Mouse (Mus musculus) neural tube, embryonic 12.5 days (tissue): ENCODE results near the gene Col25a1. TPM values are rescaled to one million over a fixed set of nuclear protein-coding genes. Genes with fewer than 3 reads are reported as not detected.

Source experiments
- ATAC-seq: fragments of 200-750 bp; cut with Nextera tagmentation; 2 replicates; pipeline ENCODE4 v1.8.0; 2017; ENCODE audit warnings: low read depth, mild to moderate bottlenecking, moderate TSS enrichment, moderate library complexity; ENCODE audit not compliant: low FRiP score
- H3K27ac ChIP-seq: fragments of 300-500 bp; sonication (generic); 2 replicates; pipeline ENCODE4 v1.5.1; 2016
- H3K27me3 ChIP-seq: fragments of 300-500 bp; sonication (generic); replicated peaks from 2 replicates; pipeline ENCODE4 v1.6.1; 2016; ENCODE audit warnings: mild to moderate bottlenecking
- H3K36me3 ChIP-seq: fragments of 300-500 bp; sonication (generic); 2 replicates; pipeline ENCODE4 v1.6.1; 2016; ENCODE audit warnings: mild to moderate bottlenecking
- H3K4me1 ChIP-seq: fragments of 300-500 bp; sonication (generic); 2 replicates; pipeline ENCODE4 v1.6.1; 2016
- H3K4me2 ChIP-seq: fragments of 300-500 bp; sonication (generic); replicated peaks from 2 replicates; pipeline ENCODE4 v1.6.1; 2016; ENCODE audit warnings: mild to moderate bottlenecking
- H3K4me3 ChIP-seq: fragments of 300-500 bp; sonication (generic); 2 replicates; pipeline ENCODE4 v1.5.1; 2016
- H3K9ac ChIP-seq: fragments of 300-500 bp; sonication (generic); 2 replicates; pipeline ENCODE4 v1.6.1; 2016; ENCODE audit warnings: mild to moderate bottlenecking
- H3K9me3 ChIP-seq: fragments of 300-500 bp; sonication (generic); 2 replicates; pipeline ENCODE4 v1.6.1; 2016; ENCODE audit warnings: mild to moderate bottlenecking
- WGBS: fragments of 180-500 bp; shearing (Covaris S2); methylation state at CpG from one replicate; pipeline ENCODE4 v1.1.7; 2016; 5-methylcytosine and 5-hydroxymethylcytosine counted together
- polyA plus RNA-seq: library from polyadenylated mRNA; unstranded; fragments of >200 nt; fragmentation: Nextera tagmentation; extraction: Ambion mirVana; gene quantifications from 2 replicates; pipeline ENCODE4 v1.2.1, GENCODE M21; 2016

Col25a1 gene
- polyA plus RNA-seq, 1 experiment from 2014 or later: 5.4 TPM

DNA sequence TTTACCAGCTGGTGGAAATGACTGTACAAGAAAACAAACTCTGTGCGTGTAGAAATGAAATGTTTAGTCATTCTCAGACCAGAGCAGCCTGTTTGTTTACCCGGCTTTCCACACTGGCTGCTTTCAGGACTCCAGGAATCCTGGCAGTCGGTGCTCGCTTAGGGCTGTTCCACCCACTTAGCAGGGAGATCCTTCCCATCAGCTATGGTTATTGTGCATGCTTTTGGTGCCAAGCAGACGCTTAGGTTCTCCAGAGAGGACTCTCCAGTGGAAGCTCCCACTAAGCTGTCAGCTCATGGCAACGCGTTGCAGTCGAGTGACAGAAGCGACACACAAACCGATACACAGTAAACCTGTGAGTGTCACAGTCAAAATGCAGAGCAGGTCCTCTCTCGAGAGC lies 2.7 kb upstream of the Col25a1 start:
- Histone ChIP-seq H3K9me3 (no peaks in the 10 kb centered on the region), H3K27me3 (no peaks in the 10 kb centered on the region), H3K4me1 (no peaks in the 10 kb centered on the region), H3K4me2 (no peak overlapping the region), H3K36me3 (no peaks in the 10 kb centered on the region), H3K27ac (no peak overlapping the region), H3K9ac (no peak overlapping the region), H3K4me3 (no peak overlapping the region)
- no peak for ATAC-seq
- 81% methylated on average over 11 of the region's 11 CpGs for WGBS

DNA sequence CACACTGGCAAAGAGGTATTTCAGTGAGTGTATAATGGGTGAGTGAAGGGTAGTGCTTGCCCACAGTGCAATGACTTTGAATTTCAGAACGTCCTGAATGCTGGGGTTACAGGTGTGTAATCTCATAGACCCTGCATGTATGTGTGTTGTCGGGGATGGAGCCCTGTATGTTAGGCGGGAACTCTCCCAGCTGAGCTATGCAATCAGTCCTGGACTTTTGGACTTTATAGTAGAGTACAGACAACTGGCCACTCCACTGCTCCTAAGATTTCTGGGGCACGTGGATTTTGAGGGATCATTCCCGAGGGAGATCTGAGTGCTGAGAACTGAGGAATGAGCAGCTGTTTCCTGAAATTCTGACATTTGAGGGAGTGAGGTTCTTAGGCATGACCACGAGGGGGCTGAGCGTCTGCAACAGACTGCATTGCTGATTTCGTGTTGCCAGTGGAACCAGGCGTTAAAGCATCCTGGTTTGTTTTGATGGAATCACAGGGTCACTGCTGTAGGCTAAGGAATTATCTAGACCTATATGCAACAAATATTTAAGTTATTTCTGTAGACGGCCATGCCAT lies 1.6 kb upstream of the Col25a1 start:
- no peak for ATAC-seq
- Histone ChIP-seq H3K9me3 (no peaks in the 10 kb centered on the region), H3K4me2 (no peak overlapping the region), H3K9ac (no peak overlapping the region), H3K27me3 (no peaks in the 10 kb centered on the region), H3K27ac (no peak overlapping the region), H3K4me1 (no peaks in the 10 kb centered on the region), H3K4me3 (no peak overlapping the region), H3K36me3 (no peaks in the 10 kb centered on the region)
- WGBS: 68% methylated on average over 10 of the region's 10 CpGs

DNA sequence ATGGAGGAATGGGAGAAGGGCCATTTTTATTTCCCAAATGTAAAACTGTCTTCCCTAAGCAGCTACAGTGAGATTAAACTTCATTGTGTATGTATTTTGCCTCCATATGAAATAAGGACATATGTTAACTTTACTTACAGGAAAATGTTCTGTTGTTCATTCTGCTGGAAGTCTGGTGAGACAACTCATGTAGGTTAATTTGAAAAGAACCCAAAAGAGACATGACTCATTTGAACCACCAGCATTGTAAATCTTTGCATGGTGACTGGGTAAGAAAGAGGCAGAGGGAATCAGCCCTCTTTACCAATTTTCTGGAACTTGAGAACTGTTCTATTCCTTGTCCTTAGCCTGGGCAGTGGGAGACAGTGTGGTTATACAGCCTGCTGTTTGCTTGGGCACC lies 5.9 kb downstream of the Col25a1 start:
- no peaks in the 10 kb centered on the region for H3K4me1 ChIP-seq
- no peaks in the 10 kb centered on the region for H3K27me3 ChIP-seq
- H3K9ac ChIP-seq: no peak overlapping the region
- H3K4me3 ChIP-seq: no peak overlapping the region
- H3K36me3 ChIP-seq: no peaks in the 10 kb centered on the region
- 0 out of 2 replicates have a peak, but pooled peaks cover 3% of the 10 kb centered on the region for H3K9me3 ChIP-seq
- no peak overlapping the region for H3K4me2 ChIP-seq
- no peak for ATAC-seq
- no peak overlapping the region for H3K27ac ChIP-seq

- no peak for ATAC-seq
- Histone ChIP-seq H3K9ac (no peak overlapping the region), H3K27me3 (no peaks in the 10 kb centered on the region), H3K4me2 (no peak overlapping the region), H3K9me3 (0 out of 2 replicates have a peak, but pooled peaks cover 3% of the 10 kb centered on the region), H3K36me3 (no peaks in the 10 kb centered on the region), H3K27ac (no peak overlapping the region), H3K4me3 (no peak overlapping the region), H3K4me1 (no peaks in the 10 kb centered on the region)
- 85% methylated on average over 3 of the region's 3 CpGs for WGBS
Observed at GRCm38 (mm10) chr3:130137640-130138039, 6.3 kb downstream of the Col25a1 start.

DNA sequence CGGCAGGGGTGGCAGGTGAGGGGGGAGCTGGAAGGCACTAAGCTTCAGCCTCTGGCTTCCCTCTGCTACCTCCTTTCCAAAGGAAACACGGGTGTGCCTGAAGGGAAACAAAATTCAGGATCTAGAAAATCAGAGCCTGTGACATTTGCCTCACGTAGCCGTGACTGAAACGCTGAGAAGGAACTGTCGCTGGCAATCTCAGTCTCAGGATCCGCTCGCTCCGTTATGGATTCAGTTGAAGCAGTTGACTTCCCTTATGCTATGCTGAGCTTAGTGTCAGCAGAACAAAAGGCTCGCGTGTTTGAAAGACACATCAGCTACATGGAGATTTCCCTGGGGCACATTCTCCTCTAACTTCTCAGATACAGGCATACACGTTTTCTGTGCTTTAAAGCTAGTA lies 14.6 kb downstream of the Col25a1 start:
- Histone ChIP-seq H3K27me3 (no peaks in the 10 kb centered on the region), H3K9ac (no peak overlapping the region), H3K9me3 (0 out of 2 replicates have a peak, but pooled peaks cover 3% of the 10 kb centered on the region), H3K4me3 (no peak overlapping the region), H3K27ac (no peak overlapping the region), H3K4me2 (no peak overlapping the region), H3K36me3 (no peaks in the 10 kb centered on the region), H3K4me1 (no peaks in the 10 kb centered on the region)
- ATAC-seq: no peak
- 78% methylated on average over 12 of the region's 12 CpGs for WGBS

- 43% methylated on average over 8 of the region's 8 CpGs for WGBS
- H3K27ac ChIP-seq: no peak overlapping the region
- no peaks in the 10 kb centered on the region for H3K9me3 ChIP-seq
- no peaks in the 10 kb centered on the region for H3K27me3 ChIP-seq
- no peak overlapping the region for H3K4me2 ChIP-seq
- ATAC-seq: no peak
- no peaks in the 10 kb centered on the region for H3K4me1 ChIP-seq
- no peaks in the 10 kb centered on the region for H3K36me3 ChIP-seq
- H3K4me3 ChIP-seq: no peak overlapping the region
- no peak overlapping the region for H3K9ac ChIP-seq
Observed at GRCm38 (mm10) chr3:130147827-130148226, 16.5 kb downstream of the Col25a1 start.

GRCm38 (mm10) chr3:130149180-130149579 lies 17.9 kb downstream of the Col25a1 start:
- Histone ChIP-seq H3K36me3 (no peaks in the 10 kb centered on the region), H3K4me1 (no peaks in the 10 kb centered on the region), H3K4me2 (no peak overlapping the region), H3K27ac (no peak overlapping the region), H3K4me3 (no peak overlapping the region), H3K9ac (no peak overlapping the region), H3K9me3 (no peaks in the 10 kb centered on the region), H3K27me3 (no peaks in the 10 kb centered on the region)
- no peak for ATAC-seq
- 93% methylated on average over 1 of the region's 1 CpGs for WGBS

- Histone ChIP-seq H3K4me3 (no peak overlapping the region), H3K4me2 (no peak overlapping the region), H3K4me1 (no peaks in the 10 kb centered on the region), H3K9me3 (no peaks in the 10 kb centered on the region), H3K27me3 (no peaks in the 10 kb centered on the region), H3K27ac (no peak overlapping the region), H3K9ac (no peak overlapping the region), H3K36me3 (no peaks in the 10 kb centered on the region)
- no peak for ATAC-seq
- 96% methylated on average over 3 of the region's 3 CpGs for WGBS
Observed at GRCm38 (mm10) chr3:130153117-130153516, 21.8 kb downstream of the Col25a1 start.

DNA sequence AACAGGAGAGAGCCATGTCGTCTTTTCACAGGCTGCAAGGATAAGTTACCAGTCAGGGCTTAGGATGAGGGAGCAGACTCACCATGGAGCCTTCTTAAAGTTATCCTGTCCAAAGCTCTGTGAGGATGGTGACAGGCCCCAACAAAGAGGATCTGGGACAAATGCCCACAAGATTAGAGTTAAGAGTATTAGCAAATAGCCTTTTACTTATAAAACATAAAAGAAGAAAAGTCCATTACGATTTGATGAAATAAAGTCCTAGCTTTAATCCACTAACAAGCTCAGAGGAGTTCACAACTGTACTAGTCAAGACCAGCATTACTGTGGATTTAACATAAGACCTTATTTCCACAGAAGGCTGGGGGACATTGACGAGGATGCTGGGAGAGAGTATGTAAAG lies 26.2 kb downstream of the Col25a1 start:
- 73% methylated on average over 3 of the region's 3 CpGs for WGBS
- Histone ChIP-seq H3K27me3 (no peaks in the 10 kb centered on the region), H3K4me2 (no peak overlapping the region)

DNA sequence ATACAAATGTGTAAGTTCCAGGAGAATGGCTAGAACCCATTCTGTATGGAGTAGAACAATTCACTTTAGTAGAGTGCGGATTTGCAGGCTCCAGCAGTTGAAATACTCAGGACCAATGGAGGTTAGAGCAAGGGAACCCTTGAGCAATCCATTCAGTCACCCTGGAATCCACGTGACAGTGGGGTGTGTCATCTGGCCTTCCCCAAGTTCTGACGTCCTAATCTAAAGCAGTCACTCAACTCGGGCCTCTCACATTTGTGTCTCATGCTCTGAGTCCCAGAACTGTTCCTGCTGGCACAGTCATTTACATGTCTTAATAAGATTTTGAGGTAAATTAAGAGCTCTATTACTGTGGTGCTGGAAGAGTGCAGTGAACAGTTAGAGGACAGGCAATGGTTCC lies 28.6 kb downstream of the Col25a1 start:
- H3K36me3 ChIP-seq: no peaks in the 10 kb centered on the region
- no peaks in the 10 kb centered on the region for H3K27me3 ChIP-seq
- H3K9me3 ChIP-seq: no peaks in the 10 kb centered on the region
- no peak overlapping the region for H3K4me2 ChIP-seq
- no peak overlapping the region for H3K9ac ChIP-seq
- no peaks in the 10 kb centered on the region for H3K4me1 ChIP-seq
- H3K4me3 ChIP-seq: no peak overlapping the region
- no peak for ATAC-seq
- no peak overlapping the region for H3K27ac ChIP-seq
- 72% methylated on average over 4 of the region's 4 CpGs for WGBS

More for the DNA sequence above, 26.2 kb downstream of the Col25a1 start:
- H3K4me3 ChIP-seq: no peak overlapping the region
- H3K27ac ChIP-seq: no peak overlapping the region
- no peaks in the 10 kb centered on the region for H3K9me3 ChIP-seq
- no peak for ATAC-seq
- H3K36me3 ChIP-seq: no peaks in the 10 kb centered on the region
- H3K9ac ChIP-seq: no peak overlapping the region
- no peaks in the 10 kb centered on the region for H3K4me1 ChIP-seq

DNA sequence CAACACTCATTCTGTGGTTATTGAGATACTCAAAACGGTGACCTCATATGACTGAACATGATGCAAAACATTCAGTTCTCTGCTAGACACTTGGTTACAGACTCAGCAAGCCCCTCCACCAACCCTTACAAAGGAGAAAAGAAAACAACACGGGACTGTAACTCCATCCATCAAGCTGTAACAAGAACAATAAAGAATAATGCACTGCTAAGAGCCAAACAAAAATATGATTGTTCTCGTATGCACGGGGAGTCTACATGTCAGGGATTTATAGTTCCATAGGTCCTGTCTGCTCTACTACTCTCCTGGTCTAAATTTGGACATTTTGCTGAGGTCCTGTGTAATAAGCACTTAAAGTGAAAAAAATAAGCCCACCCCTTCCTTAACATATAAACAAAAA lies 29.6 kb downstream of the Col25a1 start:
- H3K4me1 ChIP-seq: no peaks in the 10 kb centered on the region
- ATAC-seq: 0 out of 2 replicates have a peak, but pooled peaks have one; percentile 37
- H3K36me3 ChIP-seq: no peaks in the 10 kb centered on the region
- no peak overlapping the region for H3K27ac ChIP-seq
- WGBS: 30% methylated on average over 4 of the region's 4 CpGs
- no peak overlapping the region for H3K9ac ChIP-seq
- no peaks in the 10 kb centered on the region for H3K9me3 ChIP-seq
- H3K4me3 ChIP-seq: no peak overlapping the region
- H3K4me2 ChIP-seq: no peak overlapping the region
- H3K27me3 ChIP-seq: no peaks in the 10 kb centered on the region

DNA sequence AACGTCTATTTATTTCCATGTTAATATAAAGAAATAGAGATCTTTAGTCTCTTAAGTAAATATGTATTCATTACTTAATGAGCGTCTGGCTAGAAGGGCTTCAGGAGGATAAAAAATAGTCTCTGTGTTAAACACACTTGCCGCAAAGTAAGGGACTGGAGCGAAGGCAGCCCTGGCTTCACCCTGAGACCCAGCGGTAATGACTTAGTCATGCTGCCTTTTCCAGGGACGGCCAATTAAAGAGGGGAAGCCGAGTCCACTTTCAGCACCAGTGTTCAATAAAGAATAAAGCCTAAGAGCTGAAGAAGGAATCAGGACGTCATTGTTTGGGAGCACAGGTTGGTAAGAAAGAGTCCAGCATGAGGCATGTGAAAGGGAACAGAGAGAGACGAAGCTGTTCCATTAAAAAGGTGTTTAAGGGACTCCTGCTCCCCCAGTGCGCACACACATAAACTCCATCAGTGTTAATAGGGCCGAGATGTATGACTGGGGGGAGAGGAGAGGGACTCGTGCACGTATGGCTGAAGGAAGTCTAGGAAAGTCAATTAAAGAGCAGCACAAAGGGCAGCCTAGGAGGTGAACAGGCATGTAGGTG lies 30.1 kb downstream of the Col25a1 start:
- H3K9me3 ChIP-seq: no peaks in the 10 kb centered on the region
- H3K27me3 ChIP-seq: no peaks in the 10 kb centered on the region
- H3K4me2 ChIP-seq: peak overlapping the region; percentile 27
- H3K4me1 ChIP-seq: no peaks in the 10 kb centered on the region
- H3K36me3 ChIP-seq: no peaks in the 10 kb centered on the region
- no peak overlapping the region for H3K9ac ChIP-seq
- WGBS: 36% methylated on average over 13 of the region's 13 CpGs
- no peak overlapping the region for H3K27ac ChIP-seq
- no peak overlapping the region for H3K4me3 ChIP-seq
- 0 out of 2 replicates have a peak, but pooled peaks have one; percentile 48 for ATAC-seq

- 0 out of 2 replicates have a peak, but pooled peaks cover 6% of the 10 kb centered on the region for H3K9me3 ChIP-seq
- H3K4me1 ChIP-seq: no peaks in the 10 kb centered on the region
- H3K27me3 ChIP-seq: no peaks in the 10 kb centered on the region
- H3K4me3 ChIP-seq: no peak overlapping the region
- ATAC-seq: no peak
- H3K27ac ChIP-seq: no peak overlapping the region
- WGBS: 77% methylated on average over 4 of the region's 4 CpGs
- H3K36me3 ChIP-seq: no peaks in the 10 kb centered on the region
- no peak overlapping the region for H3K4me2 ChIP-seq
- no peak overlapping the region for H3K9ac ChIP-seq
Observed at GRCm38 (mm10) chr3:130166875-130167274, 35.6 kb downstream of the Col25a1 start.
